Mouse (Mus musculus) midbrain, embryonic 12.5 days (tissue): ENCODE results near the gene Abcb11. TPM values are rescaled to one million over a fixed set of nuclear protein-coding genes. Genes with fewer than 3 reads are reported as not detected.
A peak's percentile ranks its signal among the peaks of the same experiment; 100 is the strongest.
"Not testable (repeated sequence)": the region's sequence is repeated elsewhere in the genome, so short reads cannot be mapped to it uniquely, and the experiment has no call there.

Experiments used
- ATAC-seq: fragments of 200-750 bp; cut with Nextera tagmentation; 2 replicates; pipeline ENCODE4 v1.8.0; 2017; ENCODE audit warnings: low read depth, moderate TSS enrichment, moderate library complexity; ENCODE audit not compliant: low FRiP score
- H3K27ac ChIP-seq: fragments of 300-500 bp; sonication (generic); replicated peaks from 2 replicates; pipeline ENCODE4 v1.5.1; 2016; ENCODE audit warnings: mild to moderate bottlenecking
- H3K27me3 ChIP-seq: fragments of 300-500 bp; sonication (generic); 2 replicates; pipeline ENCODE4 v1.6.1; 2016; ENCODE audit warnings: mild to moderate bottlenecking
- H3K36me3 ChIP-seq: fragments of 300-500 bp; sonication (generic); 2 replicates; pipeline ENCODE4 v1.6.1; 2016
- H3K4me1 ChIP-seq: fragments of 300-500 bp; sonication (generic); 2 replicates; pipeline ENCODE4 v1.6.1; 2016
- H3K4me2 ChIP-seq: fragments of 300-500 bp; sonication (generic); replicated peaks from 2 replicates; pipeline ENCODE4 v1.6.1; 2016; ENCODE audit warnings: mild to moderate bottlenecking, moderate library complexity
- H3K4me3 ChIP-seq: fragments of 300-500 bp; sonication (generic); 2 replicates; pipeline ENCODE4 v1.5.1; 2016; ENCODE audit warnings: mild to moderate bottlenecking
- H3K9ac ChIP-seq: fragments of 300-500 bp; sonication (generic); replicated peaks from 2 replicates; pipeline ENCODE4 v1.6.1; 2016; ENCODE audit warnings: mild to moderate bottlenecking, moderate library complexity
- H3K9me3 ChIP-seq: fragments of 300-500 bp; sonication (generic); 2 replicates; pipeline ENCODE4 v1.6.1; 2016; ENCODE audit warnings: mild to moderate bottlenecking
- WGBS: fragments of 180-500 bp; shearing (Covaris S2); methylation state at CpG from one replicate; pipeline ENCODE4 v1.1.7; 2016; 5-methylcytosine and 5-hydroxymethylcytosine counted together
- polyA plus RNA-seq: library from polyadenylated mRNA; unstranded; fragments of >200 nt; fragmentation: Nextera tagmentation; extraction: Ambion mirVana; gene quantifications from 2 replicates; pipeline ENCODE4 v1.2.1, GENCODE M21; 2016

Gene Abcb11
- polyA plus RNA-seq, 1 experiment from 2014 or later: not detected

GRCm38 (mm10) chr2:69328509-69329163 lies 13.8 kb downstream of the Abcb11 start:
- Histone ChIP-seq H3K4me2 (no peak overlapping the region), H3K4me1 (0 out of 2 replicates have a peak, but pooled peaks cover 5% of the 10 kb centered on the region), H3K36me3 (no peaks in the 10 kb centered on the region), H3K9me3 (no peaks in the 10 kb centered on the region), H3K27ac (no peak overlapping the region), H3K4me3 (no peak overlapping the region), H3K27me3 (peaks cover 26% of the 10 kb centered on the region), H3K9ac (no peak overlapping the region)
- 73% methylated on average over 5 of the region's 5 CpGs for WGBS
- ATAC-seq: peak; percentile 93

GRCm38 (mm10) chr2:69324881-69325660 lies 17.3 kb downstream of the Abcb11 start:
- H3K27me3 ChIP-seq: peaks cover 19% of the 10 kb centered on the region
- H3K4me2 ChIP-seq: no peak overlapping the region
- 82% methylated on average over 5 of the region's 5 CpGs for WGBS
- H3K36me3 ChIP-seq: no peaks in the 10 kb centered on the region
- ATAC-seq: no peak
- no peak overlapping the region for H3K9ac ChIP-seq
- no peaks in the 10 kb centered on the region for H3K9me3 ChIP-seq
- H3K4me3 ChIP-seq: no peak overlapping the region
- H3K27ac ChIP-seq: no peak overlapping the region
- 0 out of 2 replicates have a peak, but pooled peaks cover 5% of the 10 kb centered on the region for H3K4me1 ChIP-seq

GRCm38 (mm10) chr2:69323018-69323417 lies 19.4 kb downstream of the Abcb11 start:
- 84% methylated on average over 4 of the region's 4 CpGs for WGBS
- H3K4me1 ChIP-seq: no peaks in the 10 kb centered on the region
- no peak overlapping the region for H3K4me3 ChIP-seq
- ATAC-seq: no peak
- no peak overlapping the region for H3K4me2 ChIP-seq
- no peaks in the 10 kb centered on the region for H3K36me3 ChIP-seq
- no peak overlapping the region for H3K27ac ChIP-seq
- no peaks in the 10 kb centered on the region for H3K9me3 ChIP-seq
- peaks cover 19% of the 10 kb centered on the region for H3K27me3 ChIP-seq
- H3K9ac ChIP-seq: no peak overlapping the region

- Histone ChIP-seq H3K4me3 (no peak overlapping the region), H3K9me3 (no peaks in the 10 kb centered on the region), H3K4me1 (no peaks in the 10 kb centered on the region), H3K36me3 (no peaks in the 10 kb centered on the region), H3K4me2 (no peak overlapping the region), H3K27ac (no peak overlapping the region), H3K27me3 (peaks cover 10% of the 10 kb centered on the region), H3K9ac (no peak overlapping the region)
- WGBS: 76% methylated on average over 5 of the region's 5 CpGs
- ATAC-seq: no peak
Measured at GRCm38 (mm10) chr2:69321457-69321856, 21.0 kb downstream of the Abcb11 start.

- no peak overlapping the region for H3K9ac ChIP-seq
- ATAC-seq: no peak
- no peak overlapping the region for H3K27ac ChIP-seq
- H3K36me3 ChIP-seq: no peaks in the 10 kb centered on the region
- H3K9me3 ChIP-seq: no peaks in the 10 kb centered on the region
- H3K4me3 ChIP-seq: no peak overlapping the region
- H3K27me3 ChIP-seq: no peaks in the 10 kb centered on the region
- H3K4me2 ChIP-seq: no peak overlapping the region
- WGBS: 95% methylated on average over 4 of the region's 4 CpGs
- H3K4me1 ChIP-seq: no peaks in the 10 kb centered on the region
Measured at GRCm38 (mm10) chr2:69311337-69311736, 31.1 kb downstream of the Abcb11 start.

- no peaks in the 10 kb centered on the region for H3K4me1 ChIP-seq
- no peak overlapping the region for H3K4me3 ChIP-seq
- H3K9ac ChIP-seq: no peak overlapping the region
- no peak overlapping the region for H3K27ac ChIP-seq
- no peak for ATAC-seq
- WGBS: 76% methylated on average over 6 of the region's 6 CpGs
- no peaks in the 10 kb centered on the region for H3K36me3 ChIP-seq
- no peak overlapping the region for H3K4me2 ChIP-seq
- H3K9me3 ChIP-seq: no peaks in the 10 kb centered on the region
- no peaks in the 10 kb centered on the region for H3K27me3 ChIP-seq
Measured at GRCm38 (mm10) chr2:69308136-69308535, 34.3 kb downstream of the Abcb11 start.

GRCm38 (mm10) chr2:69300568-69300967 lies 41.8 kb downstream of the Abcb11 start:
- not testable (repeated sequence) for H3K27me3 ChIP-seq, H3K4me2 ChIP-seq, H3K4me3 ChIP-seq, H3K9ac ChIP-seq, H3K9me3 ChIP-seq, H3K4me1 ChIP-seq, H3K36me3 ChIP-seq, H3K27ac ChIP-seq, ATAC-seq
- WGBS: 92% methylated on average over 6 of the region's 6 CpGs

- Histone ChIP-seq H3K9ac (no peak overlapping the region), H3K4me1 (no peaks in the 10 kb centered on the region), H3K4me3 (no peak overlapping the region), H3K27me3 (no peaks in the 10 kb centered on the region), H3K27ac (no peak overlapping the region), H3K4me2 (no peak overlapping the region), H3K9me3 (no peaks in the 10 kb centered on the region), H3K36me3 (no peaks in the 10 kb centered on the region)
- ATAC-seq: no peak
Measured at GRCm38 (mm10) chr2:69294508-69294907, 47.9 kb downstream of the Abcb11 start.

- H3K4me3 ChIP-seq: no peak overlapping the region
- H3K9me3 ChIP-seq: no peaks in the 10 kb centered on the region
- H3K36me3 ChIP-seq: no peaks in the 10 kb centered on the region
- no peak overlapping the region for H3K27ac ChIP-seq
- H3K27me3 ChIP-seq: no peaks in the 10 kb centered on the region
- WGBS: 75% methylated on average over 5 of the region's 5 CpGs
- ATAC-seq: no peak
- no peaks in the 10 kb centered on the region for H3K4me1 ChIP-seq
- H3K4me2 ChIP-seq: no peak overlapping the region
- no peak overlapping the region for H3K9ac ChIP-seq
Measured at GRCm38 (mm10) chr2:69288989-69289388, 53.4 kb downstream of the Abcb11 start.

GRCm38 (mm10) chr2:69275875-69276274 lies 66.5 kb downstream of the Abcb11 start:
- H3K4me1 ChIP-seq: no peaks in the 10 kb centered on the region
- H3K27ac ChIP-seq: no peak overlapping the region
- no peak overlapping the region for H3K4me2 ChIP-seq
- H3K9ac ChIP-seq: no peak overlapping the region
- peak; percentile 66; the same call in 1 of the 2 replicates for ATAC-seq
- H3K9me3 ChIP-seq: no peaks in the 10 kb centered on the region
- 5% methylated on average over 1 of the region's 1 CpGs for WGBS
- H3K4me3 ChIP-seq: no peak overlapping the region
- H3K27me3 ChIP-seq: no peaks in the 10 kb centered on the region
- H3K36me3 ChIP-seq: no peaks in the 10 kb centered on the region

GRCm38 (mm10) chr2:69264069-69264618 lies 78.3 kb downstream of the Abcb11 start:
- H3K27ac ChIP-seq: no peak overlapping the region
- no peak overlapping the region for H3K4me3 ChIP-seq
- no peak overlapping the region for H3K9ac ChIP-seq
- ATAC-seq: no peak
- no peaks in the 10 kb centered on the region for H3K9me3 ChIP-seq
- no peaks in the 10 kb centered on the region for H3K36me3 ChIP-seq
- H3K27me3 ChIP-seq: no peaks in the 10 kb centered on the region
- H3K4me2 ChIP-seq: no peak overlapping the region
- H3K4me1 ChIP-seq: no peaks in the 10 kb centered on the region

- H3K27ac ChIP-seq: no peak overlapping the region
- no peaks in the 10 kb centered on the region for H3K9me3 ChIP-seq
- no peaks in the 10 kb centered on the region for H3K27me3 ChIP-seq
- H3K4me2 ChIP-seq: no peak overlapping the region
- no peaks in the 10 kb centered on the region for H3K36me3 ChIP-seq
- no peak for ATAC-seq
- no peak overlapping the region for H3K4me3 ChIP-seq
- H3K4me1 ChIP-seq: no peaks in the 10 kb centered on the region
- 58% methylated on average over 16 of the region's 16 CpGs for WGBS
- no peak overlapping the region for H3K9ac ChIP-seq
Measured at GRCm38 (mm10) chr2:69248221-69248755, 94.1 kb downstream of the Abcb11 start.
